Mouse (Mus musculus): Measurements from ENCODE around the gene Coro1c.

DNA sequence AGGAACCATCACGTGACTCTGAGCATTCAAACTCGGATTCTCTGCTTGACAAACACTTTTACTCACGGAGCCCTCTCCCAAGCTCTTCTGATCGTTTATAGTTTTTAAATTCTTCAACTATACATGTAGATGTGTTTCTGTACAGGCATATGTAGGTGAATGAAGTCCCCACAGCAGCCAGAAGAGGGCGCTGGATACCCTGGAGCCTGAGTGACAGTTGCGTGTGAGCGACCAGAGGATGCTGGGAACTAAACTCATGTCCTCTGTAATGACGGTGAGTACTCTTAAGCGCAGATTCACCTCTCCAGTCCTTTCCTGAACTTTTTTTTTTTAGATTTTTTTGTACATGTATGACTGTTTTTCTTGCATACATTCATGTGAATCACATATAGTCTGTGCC is 95.0 kb downstream of the Coro1c start:
- TF ChIP-seq CTCF (IDR thresholded peaks at IDR 0.05) (peak; percentile 52), EP300 (IDR thresholded peaks at IDR 0.05) (no peak)

All from lung, postnatal 0 days (tissue).